Mouse (Mus musculus): ENCODE measurements around the gene H2-Aa. TPM values are rescaled to one million over a fixed set of nuclear protein-coding genes. Genes with fewer than 3 reads are reported as not detected.
A peak's percentile ranks its signal among the peaks of the same experiment; 100 is the strongest.

The H2-Aa gene
- polyA plus RNA-seq, 1 experiment from 2014 or later: not detected

DNA sequence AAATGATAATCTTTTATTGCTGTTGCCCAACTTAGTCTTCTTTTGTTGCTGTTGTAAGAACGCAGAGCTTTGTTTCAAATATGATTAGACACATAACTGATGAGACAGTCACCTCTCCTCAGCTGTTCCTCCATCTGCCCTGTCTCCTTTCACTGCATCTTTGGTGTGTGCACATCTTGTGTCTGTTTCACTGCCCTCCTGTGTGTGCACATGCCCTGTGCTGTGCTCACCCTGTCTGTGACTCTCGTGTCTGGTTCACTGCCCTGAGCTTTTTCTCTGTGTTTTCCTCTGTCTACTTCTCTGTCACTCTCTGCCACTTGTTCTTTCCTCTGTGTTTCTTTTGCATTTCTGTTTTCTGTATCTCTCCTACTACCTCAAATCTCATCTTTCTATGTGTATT lies 17.4 kb downstream of the H2-Aa start:
- Histone ChIP-seq H3K4me3 (no peak overlapping the region), H3K4me1 (replicated peaks) (peaks cover 2% of the 10 kb centered on the region), H3K9me3 (no peaks in the 10 kb centered on the region), H3K36me3 (no peaks in the 10 kb centered on the region), H3K27ac (no peak overlapping the region), H3K27me3 (ENCODE audit: insufficient read depth, poor library complexity, severe bottlenecking) (peaks cover 17% of the 10 kb centered on the region; the same call in 1 of the 2 replicates)
- WGBS: 85% methylated on average over 2 of the region's 2 CpGs
- DNase-seq (ENCODE audit: low spot score): no peak

DNA sequence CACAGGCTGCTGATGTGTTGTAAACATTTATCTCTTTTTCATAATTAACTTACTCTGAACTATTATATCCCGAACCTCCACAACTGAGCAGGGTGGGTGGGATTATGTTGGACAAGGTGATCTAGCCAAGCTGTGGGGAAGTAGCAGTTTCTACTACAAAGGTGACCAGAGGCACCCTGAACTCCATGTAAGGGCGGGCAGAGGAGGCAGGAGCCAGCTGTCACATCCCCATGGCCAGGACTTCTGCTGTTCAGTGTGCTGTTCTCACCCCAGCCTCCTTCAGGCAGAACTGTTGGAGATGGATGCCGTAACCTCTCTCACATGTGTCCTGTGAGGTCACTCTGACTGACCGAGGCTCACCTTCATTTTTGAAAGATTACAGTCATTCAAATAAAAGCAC lies 17.8 kb downstream of the H2-Aa start:
- Histone ChIP-seq H3K4me1 (replicated peaks) (peaks cover 7% of the 10 kb centered on the region), H3K4me3 (no peak overlapping the region), H3K27ac (no peak overlapping the region), H3K36me3 (no peaks in the 10 kb centered on the region), H3K27me3 (ENCODE audit: insufficient read depth, poor library complexity, severe bottlenecking) (peaks cover 21% of the 10 kb centered on the region), H3K9me3 (no peaks in the 10 kb centered on the region)
- 75% methylated on average over 4 of the region's 4 CpGs for WGBS
- no peak for DNase-seq (ENCODE audit: low spot score)

DNA sequence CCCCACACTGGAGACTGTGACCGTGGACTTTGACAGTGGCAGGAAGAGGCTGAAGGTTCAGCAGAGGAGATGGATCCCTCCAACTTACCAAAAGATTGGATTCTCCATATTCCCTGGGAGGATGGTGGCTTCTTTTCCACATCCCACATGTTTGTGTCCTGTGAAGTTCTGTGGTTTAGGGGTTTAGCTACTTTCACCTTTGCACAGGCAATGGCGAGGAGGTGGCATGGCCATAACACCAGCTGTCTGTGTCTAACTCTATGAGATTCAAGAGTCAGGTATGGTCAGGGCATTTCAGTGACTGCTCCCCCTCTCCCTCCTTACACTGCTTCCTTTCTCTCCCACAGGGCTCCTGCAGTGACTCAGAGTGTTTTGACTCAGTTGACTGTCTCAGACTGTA lies 18.9 kb downstream of the H2-Aa start:
- Histone ChIP-seq H3K9me3 (no peaks in the 10 kb centered on the region), H3K36me3 (no peaks in the 10 kb centered on the region), H3K4me1 (replicated peaks) (peaks cover 17% of the 10 kb centered on the region), H3K4me3 (no peak overlapping the region), H3K27me3 (ENCODE audit: insufficient read depth, poor library complexity, severe bottlenecking) (peaks cover 31% of the 10 kb centered on the region), H3K27ac (no peak overlapping the region)
- 96% methylated on average over 2 of the region's 2 CpGs for WGBS
- DNase-seq (ENCODE audit: low spot score): no peak

GRCm38 (mm10) chr17:34268262-34268661 lies 19.4 kb downstream of the H2-Aa start:
- H3K4me1 ChIP-seq (replicated peaks): peaks cover 22% of the 10 kb centered on the region
- H3K27me3 ChIP-seq (ENCODE audit: insufficient read depth, poor library complexity, severe bottlenecking): peaks cover 36% of the 10 kb centered on the region
- no peak overlapping the region for H3K27ac ChIP-seq
- no peak overlapping the region for H3K4me3 ChIP-seq
- no peaks in the 10 kb centered on the region for H3K9me3 ChIP-seq
- 84% methylated on average over 2 of the region's 2 CpGs for WGBS
- no peaks in the 10 kb centered on the region for H3K36me3 ChIP-seq
- DNase-seq (ENCODE audit: low spot score): no peak

DNA sequence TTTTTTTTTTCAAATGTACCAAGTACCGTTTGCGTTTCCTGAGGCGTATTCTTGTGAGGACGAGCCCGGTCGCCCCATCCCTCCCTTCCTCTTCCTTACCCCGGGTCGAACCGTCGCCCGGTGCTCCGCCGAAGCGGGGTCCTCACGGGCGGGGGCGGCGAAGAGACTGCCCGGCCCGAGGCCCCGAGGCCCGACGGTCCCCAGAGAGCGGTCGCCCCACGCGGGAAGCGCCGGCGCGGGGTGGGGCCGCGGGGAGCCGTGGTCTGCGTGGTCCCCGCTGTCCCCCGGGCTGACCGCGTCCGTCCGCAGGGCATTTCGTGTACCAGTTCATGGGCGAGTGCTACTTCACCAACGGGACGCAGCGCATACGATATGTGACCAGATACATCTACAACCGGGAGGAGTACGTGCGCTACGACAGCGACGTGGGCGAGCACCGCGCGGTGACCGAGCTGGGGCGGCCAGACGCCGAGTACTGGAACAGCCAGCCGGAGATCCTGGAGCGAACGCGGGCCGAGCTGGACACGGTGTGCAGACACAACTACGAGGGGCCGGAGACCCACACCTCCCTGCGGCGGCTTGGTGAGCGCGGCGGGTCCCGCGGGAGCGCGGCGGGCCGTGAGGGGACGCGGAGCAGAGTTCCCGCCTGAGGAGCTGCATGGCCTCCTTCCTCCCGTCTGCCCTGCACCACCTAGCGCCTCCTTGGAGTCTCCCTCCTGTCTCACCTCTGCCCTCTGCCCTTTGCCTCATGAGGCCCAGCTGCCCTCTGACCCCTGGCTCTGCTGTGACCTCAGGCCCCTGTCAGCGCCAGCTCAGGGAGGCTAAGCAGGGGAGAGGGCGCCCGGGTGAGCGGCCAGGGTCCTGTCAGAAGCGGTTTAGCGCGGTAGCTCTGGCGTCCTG lies 22.9 kb downstream of the H2-Aa start:
- H3K4me3 ChIP-seq: peak overlapping the region; percentile 65
- H3K27me3 ChIP-seq (ENCODE audit: insufficient read depth, poor library complexity, severe bottlenecking): peaks cover 52% of the 10 kb centered on the region
- DNase-seq (ENCODE audit: low spot score): peak; percentile 74
- H3K4me1 ChIP-seq (replicated peaks): peaks cover 28% of the 10 kb centered on the region
- H3K27ac ChIP-seq: peak overlapping the region; percentile 81
- WGBS: under 1% methylated on average over 93 of the region's 93 CpGs
- no peaks in the 10 kb centered on the region for H3K9me3 ChIP-seq
- H3K36me3 ChIP-seq: no peaks in the 10 kb centered on the region

DNA sequence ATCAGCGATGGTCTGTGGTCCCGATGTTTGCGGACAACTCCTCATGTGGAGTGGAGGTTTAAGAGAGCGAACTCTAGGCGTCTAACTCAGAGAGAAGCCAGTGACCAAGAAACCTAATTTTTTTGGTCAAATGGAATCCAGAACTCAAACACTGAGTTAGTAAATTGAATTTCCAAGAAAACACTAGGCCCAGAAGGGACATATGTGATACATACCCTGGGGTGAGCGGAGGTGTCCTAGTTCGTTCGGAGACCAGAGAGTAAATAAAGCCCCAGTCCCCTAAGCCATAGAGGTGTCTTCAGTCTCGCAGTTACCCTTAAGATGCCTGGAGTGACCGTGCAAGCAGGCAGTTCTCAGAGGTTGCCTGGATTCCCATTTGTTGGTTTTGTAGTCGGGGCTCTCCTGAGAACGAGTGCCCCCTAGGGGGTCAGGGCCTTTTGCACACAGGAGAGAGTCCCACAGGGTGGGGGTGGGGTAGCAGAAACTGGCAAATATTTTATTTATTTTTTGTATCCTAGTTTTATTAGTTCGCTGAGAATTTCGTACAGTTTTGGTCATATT lies 23.7 kb downstream of the H2-Aa start:
- Histone ChIP-seq H3K4me3 (peak overlapping the region; percentile 65), H3K4me1 (replicated peaks) (peaks cover 28% of the 10 kb centered on the region), H3K36me3 (no peaks in the 10 kb centered on the region), H3K9me3 (no peaks in the 10 kb centered on the region), H3K27me3 (ENCODE audit: insufficient read depth, poor library complexity, severe bottlenecking) (peaks cover 51% of the 10 kb centered on the region), H3K27ac (no peak overlapping the region)
- DNase-seq (ENCODE audit: low spot score): peak; percentile 44
- WGBS: 3% methylated on average over 14 of the region's 14 CpGs

- peak; percentile 83 for DNase-seq (ENCODE audit: low spot score)
- Histone ChIP-seq H3K36me3 (no peaks in the 10 kb centered on the region), H3K27ac (no peak overlapping the region), H3K27me3 (ENCODE audit: insufficient read depth, poor library complexity, severe bottlenecking) (peaks cover 49% of the 10 kb centered on the region), H3K9me3 (no peaks in the 10 kb centered on the region), H3K4me3 (peak overlapping the region; percentile 65), H3K4me1 (replicated peaks) (peaks cover 28% of the 10 kb centered on the region)
- WGBS: under 1% methylated on average over 8 of the region's 8 CpGs
These were observed 24.6 kb downstream of the H2-Aa start for GRCm38 (mm10) chr17:34263068-34263467.

- Histone ChIP-seq H3K36me3 (no peaks in the 10 kb centered on the region), H3K27ac (no peak overlapping the region), H3K9me3 (no peaks in the 10 kb centered on the region), H3K4me3 (no peak overlapping the region), H3K4me1 (replicated peaks) (peaks cover 28% of the 10 kb centered on the region), H3K27me3 (ENCODE audit: insufficient read depth, poor library complexity, severe bottlenecking) (peaks cover 46% of the 10 kb centered on the region)
- 28% methylated on average over 4 of the region's 4 CpGs for WGBS
- peak; percentile 27 for DNase-seq (ENCODE audit: low spot score)
These were observed 26.1 kb downstream of the H2-Aa start for GRCm38 (mm10) chr17:34261502-34261901.

DNA sequence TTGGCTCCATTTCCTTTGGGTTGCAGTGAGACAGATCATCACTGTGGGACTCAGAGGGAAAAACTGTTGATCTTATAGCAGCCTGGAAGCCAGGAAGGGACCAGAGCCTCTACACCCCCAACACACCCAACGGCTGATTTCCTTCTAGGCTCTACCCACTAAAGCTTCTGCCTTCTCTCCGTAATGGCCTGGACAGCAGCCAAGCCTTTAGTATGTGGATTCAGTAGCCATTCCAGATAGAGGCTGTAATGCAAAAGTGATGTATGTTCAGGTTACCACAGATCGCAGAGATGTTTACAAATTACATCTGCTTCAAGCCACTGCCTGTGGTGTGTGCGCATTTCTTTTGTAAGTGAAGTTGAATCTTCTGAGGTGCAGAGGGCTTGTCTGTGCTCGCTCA lies 27.1 kb downstream of the H2-Aa start:
- H3K27me3 ChIP-seq (ENCODE audit: insufficient read depth, poor library complexity, severe bottlenecking): peaks cover 44% of the 10 kb centered on the region
- H3K4me1 ChIP-seq (replicated peaks): peaks cover 28% of the 10 kb centered on the region
- no peak for DNase-seq (ENCODE audit: low spot score)
- 85% methylated on average over 5 of the region's 5 CpGs for WGBS
- no peak overlapping the region for H3K27ac ChIP-seq
- no peaks in the 10 kb centered on the region for H3K36me3 ChIP-seq
- H3K4me3 ChIP-seq: no peak overlapping the region
- H3K9me3 ChIP-seq: no peaks in the 10 kb centered on the region

GRCm38 (mm10) chr17:34257594-34258375 lies 29.8 kb downstream of the H2-Aa start, which contains the start of gene H2-Ab1:
H2-Ab1 (plus strand) TSS chr17:34257689.
- no peaks in the 10 kb centered on the region for H3K9me3 ChIP-seq
- 0 out of 2 replicates have a peak, but pooled peaks cover 4% of the 10 kb centered on the region for H3K4me1 ChIP-seq (replicated peaks)
- no peak within 1 kb of the TSS for H3K27ac ChIP-seq
- H3K4me3 ChIP-seq: no peak within 1 kb of the TSS
- H3K27me3 ChIP-seq (ENCODE audit: insufficient read depth, poor library complexity, severe bottlenecking): peaks cover 22% of the 10 kb centered on the region
- 78% methylated on average over 11 of the region's 11 CpGs for WGBS
- DNase-seq (ENCODE audit: low spot score): peak; percentile 40
- no peaks in the 10 kb centered on the region for H3K36me3 ChIP-seq

GRCm38 (mm10) chr17:34256501-34256900 lies 31.1 kb downstream of the H2-Aa start:
- 83% methylated on average over 5 of the region's 5 CpGs for WGBS
- H3K9me3 ChIP-seq: no peaks in the 10 kb centered on the region
- H3K27me3 ChIP-seq (ENCODE audit: insufficient read depth, poor library complexity, severe bottlenecking): peaks cover 9% of the 10 kb centered on the region
- H3K27ac ChIP-seq: no peak overlapping the region
- no peak overlapping the region for H3K4me3 ChIP-seq
- DNase-seq (ENCODE audit: low spot score): no peak
- 0 out of 2 replicates have a peak, but pooled peaks cover 4% of the 10 kb centered on the region for H3K4me1 ChIP-seq (replicated peaks)
- no peaks in the 10 kb centered on the region for H3K36me3 ChIP-seq

GRCm38 (mm10) chr17:34251666-34252065 lies 36.0 kb downstream of the H2-Aa start:
- Histone ChIP-seq H3K36me3 (no peaks in the 10 kb centered on the region), H3K27ac (no peak overlapping the region), H3K4me3 (no peak overlapping the region), H3K9me3 (no peaks in the 10 kb centered on the region), H3K4me1 (replicated peaks) (no peaks in the 10 kb centered on the region), H3K27me3 (ENCODE audit: insufficient read depth, poor library complexity, severe bottlenecking) (no peaks in the 10 kb centered on the region; the same call in 1 of the 2 replicates)
- DNase-seq (ENCODE audit: low spot score): no peak
- WGBS: 60% methylated on average over 4 of the region's 4 CpGs

Data from hindbrain, embryonic 10.5 days (tissue).